Mouse (Mus musculus): ENCODE data around the gene Serpine3.

DNA sequence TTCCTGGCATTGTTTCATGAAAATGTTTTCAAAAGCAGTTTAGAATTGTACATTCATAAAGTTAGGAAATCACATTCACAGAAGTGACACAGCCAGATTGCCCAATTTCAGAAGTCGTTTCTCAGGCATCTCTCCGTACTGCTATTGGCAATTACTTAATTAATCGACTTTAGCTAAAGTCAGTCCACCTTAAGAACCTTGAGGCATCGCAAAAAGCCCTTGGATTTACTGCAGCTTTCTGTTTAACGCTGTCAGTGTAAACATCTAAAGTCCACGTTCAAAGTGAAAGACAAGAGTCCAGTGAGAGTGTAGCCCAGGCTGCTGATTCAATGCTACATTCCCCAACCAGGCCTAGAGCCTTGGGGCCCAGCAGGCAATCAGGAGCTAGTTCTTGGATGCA lies 1.1 kb upstream of the Serpine3 start:
- TF ChIP-seq CTCF (IDR thresholded peaks at IDR 0.05; ENCODE audit: insufficient read depth, low read length) (no peak), POLR2A (IDR thresholded peaks at IDR 0.05; ENCODE audit: borderline replicate concordance, extremely low read depth, low read depth, low read length) (no peak)

All from lung, adult 2 months (tissue).